Mouse (Mus musculus): ENCODE measurements around the gene Rps6kb1. TPM values are rescaled to one million over a fixed set of nuclear protein-coding genes. Genes with fewer than 3 reads are reported as not detected.

The Rps6kb1 gene
- polyA plus RNA-seq, 1 experiment from 2014 or later = 63.7 TPM

- no peak for DNase-seq (ENCODE audit: extremely low spot score, low spot score)
- 90% methylated on average over 3 of the region's 3 CpGs for WGBS
- Histone ChIP-seq H3K4me1 (no peaks in the 10 kb centered on the region), H3K27ac (no peak overlapping the region), H3K36me3 (replicated peaks) (peaks cover 92% of the 10 kb centered on the region), H3K27me3 (ENCODE audit: poor library complexity, severe bottlenecking) (no peaks in the 10 kb centered on the region), H3K9me3 (no peaks in the 10 kb centered on the region), H3K4me3 (no peak overlapping the region)
Measured at GRCm38 (mm10) chr11:86517229-86517628, 27.4 kb downstream of the Rps6kb1 start.

GRCm38 (mm10) chr11:86516620-86517019 lies 28.0 kb downstream of the Rps6kb1 start:
- WGBS = 89% methylated on average over 3 of the region's 3 CpGs
- DNase-seq (ENCODE audit: extremely low spot score, low spot score) = no peak

GRCm38 (mm10) chr11:86507991-86508390 lies 36.6 kb downstream of the Rps6kb1 start:
- 90% methylated on average over 2 of the region's 2 CpGs for WGBS
- Histone ChIP-seq H3K27ac (no peak overlapping the region), H3K4me1 (no peaks in the 10 kb centered on the region), H3K36me3 (replicated peaks) (peaks cover 99% of the 10 kb centered on the region), H3K4me3 (no peak overlapping the region), H3K9me3 (no peaks in the 10 kb centered on the region), H3K27me3 (ENCODE audit: poor library complexity, severe bottlenecking) (no peaks in the 10 kb centered on the region)
- DNase-seq (ENCODE audit: extremely low spot score, low spot score) = no peak

More at GRCm38 (mm10) chr11:86516620-86517019, 28.0 kb downstream of the Rps6kb1 start:
- H3K36me3 ChIP-seq (replicated peaks) = peaks cover 92% of the 10 kb centered on the region
- H3K4me3 ChIP-seq = no peak overlapping the region
- no peak overlapping the region for H3K27ac ChIP-seq
- no peaks in the 10 kb centered on the region for H3K4me1 ChIP-seq
- no peaks in the 10 kb centered on the region for H3K9me3 ChIP-seq
- H3K27me3 ChIP-seq (ENCODE audit: poor library complexity, severe bottlenecking) = no peaks in the 10 kb centered on the region

DNA sequence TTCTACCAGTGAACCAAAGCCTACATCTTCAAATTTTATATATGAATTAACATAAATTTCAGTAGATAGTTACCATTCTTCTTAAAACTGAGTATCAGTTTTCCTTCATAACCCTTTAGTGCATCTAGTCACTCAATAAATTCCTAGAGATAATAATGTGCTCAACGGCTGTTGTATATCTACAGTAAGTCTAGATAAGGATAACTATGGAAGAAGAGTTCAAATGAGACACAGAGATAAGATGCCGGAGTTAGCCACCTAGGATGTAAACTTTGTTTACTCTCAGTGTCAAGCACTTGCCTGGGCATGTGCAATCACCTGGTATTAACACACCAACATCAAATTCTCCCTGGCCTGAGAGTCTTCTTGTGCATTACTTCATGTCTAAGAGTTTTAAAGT lies 37.3 kb downstream of the Rps6kb1 start:
- H3K27ac ChIP-seq = no peak overlapping the region
- no peak for DNase-seq (ENCODE audit: extremely low spot score, low spot score)
- H3K27me3 ChIP-seq (ENCODE audit: poor library complexity, severe bottlenecking) = no peaks in the 10 kb centered on the region
- H3K4me3 ChIP-seq = no peak overlapping the region
- 95% methylated on average over 2 of the region's 2 CpGs for WGBS
- peaks cover 99% of the 10 kb centered on the region for H3K36me3 ChIP-seq (replicated peaks)
- H3K4me1 ChIP-seq = no peaks in the 10 kb centered on the region
- no peaks in the 10 kb centered on the region for H3K9me3 ChIP-seq

GRCm38 (mm10) chr11:86503121-86503520 lies 41.5 kb downstream of the Rps6kb1 start:
- 98% methylated on average over 2 of the region's 2 CpGs for WGBS
- H3K9me3 ChIP-seq = no peaks in the 10 kb centered on the region
- peaks cover 82% of the 10 kb centered on the region for H3K36me3 ChIP-seq (replicated peaks)
- no peak overlapping the region for H3K27ac ChIP-seq
- DNase-seq (ENCODE audit: extremely low spot score, low spot score) = no peak
- H3K4me1 ChIP-seq = no peaks in the 10 kb centered on the region
- no peak overlapping the region for H3K4me3 ChIP-seq
- H3K27me3 ChIP-seq (ENCODE audit: poor library complexity, severe bottlenecking) = no peaks in the 10 kb centered on the region

DNA sequence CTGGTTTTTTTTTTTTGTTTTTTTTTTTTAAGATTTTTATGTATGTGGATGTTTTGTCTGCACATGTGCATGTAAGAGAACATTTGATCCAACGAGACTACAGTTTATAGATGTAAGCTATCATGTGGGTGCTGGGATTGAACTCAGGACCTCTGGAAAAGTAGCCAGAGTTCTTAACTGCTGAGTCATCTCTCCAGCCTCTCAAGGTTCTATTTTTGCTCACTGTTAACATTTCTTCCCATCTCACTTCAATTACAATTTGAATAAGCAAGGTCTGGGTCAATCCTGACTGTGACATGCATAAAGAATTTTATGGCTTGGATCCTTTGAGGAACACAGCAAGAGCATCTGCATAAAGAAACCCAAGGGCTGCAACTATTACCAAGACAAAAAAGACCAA lies 43.8 kb downstream of the Rps6kb1 start:
- no peak for DNase-seq (ENCODE audit: extremely low spot score, low spot score)
- Histone ChIP-seq H3K4me3 (no peak overlapping the region), H3K9me3 (no peaks in the 10 kb centered on the region), H3K36me3 (replicated peaks) (peaks cover 74% of the 10 kb centered on the region), H3K27me3 (ENCODE audit: poor library complexity, severe bottlenecking) (no peaks in the 10 kb centered on the region), H3K4me1 (no peaks in the 10 kb centered on the region), H3K27ac (no peak overlapping the region)
- 91% methylated on average over 1 of the region's 1 CpGs for WGBS

- WGBS = 78% methylated on average over 3 of the region's 3 CpGs
- no peaks in the 10 kb centered on the region for H3K9me3 ChIP-seq
- no peak overlapping the region for H3K27ac ChIP-seq
- no peaks in the 10 kb centered on the region for H3K4me1 ChIP-seq
- no peak overlapping the region for H3K4me3 ChIP-seq
- DNase-seq (ENCODE audit: extremely low spot score, low spot score) = no peak
- H3K36me3 ChIP-seq (replicated peaks) = peaks cover 59% of the 10 kb centered on the region
- H3K27me3 ChIP-seq (ENCODE audit: poor library complexity, severe bottlenecking) = no peaks in the 10 kb centered on the region
Measured at GRCm38 (mm10) chr11:86497908-86498307, 46.7 kb downstream of the Rps6kb1 start.

- Histone ChIP-seq H3K4me3 (no peak overlapping the region), H3K9me3 (no peaks in the 10 kb centered on the region), H3K27ac (no peak overlapping the region), H3K27me3 (ENCODE audit: poor library complexity, severe bottlenecking) (no peaks in the 10 kb centered on the region), H3K36me3 (replicated peaks) (peaks cover 59% of the 10 kb centered on the region), H3K4me1 (no peaks in the 10 kb centered on the region)
- 92% methylated on average over 1 of the region's 1 CpGs for WGBS
- no peak for DNase-seq (ENCODE audit: extremely low spot score, low spot score)
Measured at GRCm38 (mm10) chr11:86497356-86497755, 47.2 kb downstream of the Rps6kb1 start.

DNA sequence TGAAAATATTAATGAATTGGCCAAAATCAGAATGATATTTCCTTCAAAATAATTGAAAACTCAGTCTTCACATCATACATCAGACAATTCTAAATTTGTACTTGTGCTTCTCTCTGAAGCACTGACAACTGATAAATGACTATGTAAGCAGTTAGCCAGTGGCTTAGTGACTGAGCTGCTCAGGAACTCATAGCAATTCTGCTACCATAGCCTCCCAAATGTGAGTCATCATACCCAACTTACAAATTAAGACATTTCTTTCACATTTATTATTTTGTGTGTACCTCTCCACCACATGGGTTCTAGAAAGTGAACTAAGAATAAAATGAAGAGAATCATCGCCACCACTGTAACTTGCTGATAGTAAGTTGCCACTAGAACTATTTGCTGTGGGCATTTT lies 53.8 kb downstream of the Rps6kb1 start:
- peaks cover 43% of the 10 kb centered on the region for H3K36me3 ChIP-seq (replicated peaks)
- DNase-seq (ENCODE audit: extremely low spot score, low spot score) = no peak
- H3K27me3 ChIP-seq (ENCODE audit: poor library complexity, severe bottlenecking) = no peaks in the 10 kb centered on the region
- WGBS = 96% methylated on average over 1 of the region's 1 CpGs
- H3K27ac ChIP-seq = no peak overlapping the region
- H3K4me1 ChIP-seq = peaks cover 5% of the 10 kb centered on the region
- H3K9me3 ChIP-seq = no peaks in the 10 kb centered on the region
- H3K4me3 ChIP-seq = no peak overlapping the region

- H3K4me1 ChIP-seq = peaks cover 15% of the 10 kb centered on the region
- peak; percentile 64 for DNase-seq (ENCODE audit: extremely low spot score, low spot score)
- H3K27ac ChIP-seq = peak overlapping the region; percentile 89
- H3K27me3 ChIP-seq (ENCODE audit: poor library complexity, severe bottlenecking) = peaks cover 12% of the 10 kb centered on the region
- WGBS = under 1% methylated on average over 25 of the region's 25 CpGs
- peaks cover 8% of the 10 kb centered on the region for H3K36me3 ChIP-seq (replicated peaks)
- H3K9me3 ChIP-seq = no peaks in the 10 kb centered on the region
- H3K4me3 ChIP-seq = peak overlapping the region; percentile 68
Measured at GRCm38 (mm10) chr11:86484910-86485510, 59.6 kb downstream of the Rps6kb1 start.

DNA sequence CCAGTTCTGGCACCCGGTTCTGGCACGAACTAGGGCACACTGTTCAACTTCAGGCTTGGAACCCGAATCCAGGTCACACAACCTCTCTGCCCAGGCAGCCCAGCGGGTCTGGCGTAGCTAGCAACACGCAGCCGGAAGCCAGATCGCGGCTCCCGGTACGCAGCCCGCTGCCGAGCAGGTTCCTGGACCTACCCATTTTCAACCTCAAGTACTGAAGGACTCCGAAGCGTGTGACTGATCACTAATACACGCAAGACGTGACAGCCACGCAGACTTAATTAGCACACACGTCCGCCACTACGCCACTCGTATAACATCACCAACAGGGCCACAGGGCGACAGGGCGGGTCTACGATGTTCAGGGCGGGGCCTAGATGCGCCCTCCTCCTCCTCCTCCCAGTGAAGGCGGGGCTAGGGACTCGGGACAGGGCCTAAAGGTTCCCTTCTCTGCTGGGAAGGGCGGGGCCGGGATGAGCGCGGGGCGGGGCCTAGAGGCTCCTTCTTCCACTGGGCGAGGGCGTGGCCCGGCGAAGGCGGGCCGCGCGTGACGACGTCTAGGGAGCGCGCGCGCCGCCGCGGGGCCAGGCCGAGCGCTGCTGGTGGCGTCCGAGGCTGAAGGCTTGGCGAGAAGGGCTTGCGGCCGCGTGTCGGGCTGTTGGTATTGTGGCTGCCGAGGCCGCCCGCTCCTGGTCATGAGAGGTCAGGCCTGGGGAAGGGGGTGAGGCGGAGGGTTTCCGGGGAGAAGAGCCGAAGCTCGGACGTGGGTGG lies 60.3 kb downstream of the Rps6kb1 start, which contains the start of gene Rnft1:
Gene Rnft1, plus strand, starts transcription at position 557 of the 768 bp plus-strand sequence.
- H3K4me3 ChIP-seq = peak within 1 kb of the TSS; percentile 68
- H3K4me1 ChIP-seq = peaks cover 15% of the 10 kb centered on the region
- under 1% methylated on average over 68 of the region's 68 CpGs for WGBS

GRCm38 (mm10) chr11:86473576-86473975 lies 71.0 kb downstream of the Rps6kb1 start:
- Histone ChIP-seq H3K27me3 (ENCODE audit: poor library complexity, severe bottlenecking) (no peaks in the 10 kb centered on the region), H3K4me1 (peaks cover 18% of the 10 kb centered on the region), H3K27ac (no peak overlapping the region), H3K36me3 (replicated peaks) (no peaks in the 10 kb centered on the region), H3K9me3 (no peaks in the 10 kb centered on the region), H3K4me3 (no peak overlapping the region)
- WGBS = 76% methylated on average over 3 of the region's 3 CpGs
- DNase-seq (ENCODE audit: extremely low spot score, low spot score) = no peak

More for the DNA sequence above, 60.3 kb downstream of the Rps6kb1 start, which contains the start of gene Rnft1:
- Histone ChIP-seq H3K27me3 (ENCODE audit: poor library complexity, severe bottlenecking) (peaks cover 12% of the 10 kb centered on the region), H3K36me3 (replicated peaks) (peaks cover under 1% of the 10 kb centered on the region; the same call in 1 of the 2 replicates), H3K9me3 (no peaks in the 10 kb centered on the region), H3K27ac (peak within 1 kb of the TSS; percentile 89)
- DNase-seq (ENCODE audit: extremely low spot score, low spot score) = peak; percentile 99

DNA sequence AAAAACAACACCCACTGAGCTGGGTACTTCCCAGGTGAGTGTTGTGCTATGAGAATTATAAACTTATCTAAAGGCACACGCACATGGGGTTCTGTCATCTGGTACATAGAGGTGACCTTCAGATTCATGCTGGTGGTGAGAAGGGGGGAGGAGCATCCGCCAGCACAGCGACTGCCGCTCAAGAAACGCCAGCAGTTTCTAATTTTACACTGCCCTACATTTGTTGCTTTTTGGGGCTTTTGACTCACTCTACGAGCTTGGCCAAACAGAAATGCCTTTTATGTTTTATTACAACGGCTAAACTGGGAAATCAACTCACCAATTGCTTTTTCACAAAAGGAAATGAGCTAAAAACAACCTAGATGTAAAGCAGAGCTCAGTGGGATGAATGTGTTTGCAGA lies 71.8 kb downstream of the Rps6kb1 start:
- Histone ChIP-seq H3K27ac (no peak overlapping the region), H3K27me3 (ENCODE audit: poor library complexity, severe bottlenecking) (no peaks in the 10 kb centered on the region), H3K4me1 (peaks cover 23% of the 10 kb centered on the region), H3K9me3 (no peaks in the 10 kb centered on the region), H3K4me3 (no peak overlapping the region), H3K36me3 (replicated peaks) (no peaks in the 10 kb centered on the region)
- 63% methylated on average over 7 of the region's 7 CpGs for WGBS
- DNase-seq (ENCODE audit: extremely low spot score, low spot score) = no peak
